Mouse (Mus musculus) bone marrow macrophage, adult 2 months (primary cell): ENCODE measurements around the gene Dlk1.

Source experiments
- CTCF ChIP-seq: IDR thresholded peaks from 2 replicates; pipeline ENCODE4 v1.5.1; 2012; ENCODE audit warnings: low read depth, mild to moderate bottlenecking, low read length, moderate library complexity
- POLR2A ChIP-seq: IDR thresholded peaks from 2 replicates; pipeline ENCODE4 v1.6.1; 2012; ENCODE audit warnings: mild to moderate bottlenecking, low read depth, low read length, borderline replicate concordance

- no peak for TF ChIP-seq CTCF
- no peak for TF ChIP-seq POLR2A
Observed at GRCm38 (mm10) chr12:109475501-109475900, 22.9 kb downstream of the Dlk1 start.
